Mouse (Mus musculus) embryonic facial prominence, embryonic 13.5 days (tissue): ENCODE data around the gene Tnfaip2. TPM values are rescaled to one million over a fixed set of nuclear protein-coding genes. Genes with fewer than 3 reads are reported as not detected.
A peak's percentile ranks its signal among the peaks of the same experiment; 100 is the strongest.

Experiments used
- ATAC-seq: fragments of 200-750 bp; cut with Nextera tagmentation; 2 replicates; pipeline ENCODE4 v1.8.0; 2017; ENCODE audit warnings: low read depth; ENCODE audit not compliant: insufficient number of reproducible peaks, insufficient read depth, low FRiP score, low TSS enrichment
- H3K27ac ChIP-seq: fragments of 300-500 bp; sonication (generic); 2 replicates; pipeline ENCODE4 v1.5.1; 2015; ENCODE audit warnings: moderate library complexity, mild to moderate bottlenecking, inconsistent platforms
- H3K27me3 ChIP-seq: fragments of 300-500 bp; sonication (generic); 2 replicates; pipeline ENCODE4 v1.6.1; 2015; ENCODE audit warnings: mild to moderate bottlenecking, inconsistent platforms
- H3K36me3 ChIP-seq: fragments of 300-500 bp; sonication (generic); 2 replicates; pipeline ENCODE4 v1.6.1; 2015; ENCODE audit warnings: mild to moderate bottlenecking, inconsistent platforms
- H3K4me1 ChIP-seq: fragments of 300-500 bp; sonication (generic); 2 replicates; pipeline ENCODE4 v1.6.1; 2015; ENCODE audit warnings: inconsistent platforms
- H3K4me2 ChIP-seq: fragments of 300-500 bp; sonication (generic); 2 replicates; pipeline ENCODE4 v1.6.1; 2015; ENCODE audit warnings: moderate library complexity, mild to moderate bottlenecking, inconsistent platforms
- H3K4me3 ChIP-seq: fragments of 300-500 bp; sonication (generic); 2 replicates; pipeline ENCODE4 v1.5.1; 2015; ENCODE audit warnings: mild to moderate bottlenecking, inconsistent platforms
- H3K9ac ChIP-seq: fragments of 300-500 bp; sonication (generic); 2 replicates; pipeline ENCODE4 v1.6.1; 2015; ENCODE audit warnings: mild to moderate bottlenecking, inconsistent platforms
- H3K9me3 ChIP-seq: fragments of 300-500 bp; sonication (generic); 2 replicates; pipeline ENCODE4 v1.6.1; 2016; ENCODE audit warnings: inconsistent platforms
- WGBS: fragments of 180-500 bp; shearing (Covaris S2); methylation state at CpG from one replicate; pipeline ENCODE4 v1.1.7; 2015; ENCODE audit warnings: mixed read lengths; 5-methylcytosine and 5-hydroxymethylcytosine counted together
- polyA plus RNA-seq: library from polyadenylated mRNA; unstranded; fragments of >200 nt; fragmentation: Nextera tagmentation; extraction: Ambion mirVana; gene quantifications from 2 replicates; pipeline ENCODE4 v1.2.1, GENCODE M21; 2015

Gene Tnfaip2
- polyA plus RNA-seq, 1 experiment from 2014 or later = 10.6 TPM

DNA sequence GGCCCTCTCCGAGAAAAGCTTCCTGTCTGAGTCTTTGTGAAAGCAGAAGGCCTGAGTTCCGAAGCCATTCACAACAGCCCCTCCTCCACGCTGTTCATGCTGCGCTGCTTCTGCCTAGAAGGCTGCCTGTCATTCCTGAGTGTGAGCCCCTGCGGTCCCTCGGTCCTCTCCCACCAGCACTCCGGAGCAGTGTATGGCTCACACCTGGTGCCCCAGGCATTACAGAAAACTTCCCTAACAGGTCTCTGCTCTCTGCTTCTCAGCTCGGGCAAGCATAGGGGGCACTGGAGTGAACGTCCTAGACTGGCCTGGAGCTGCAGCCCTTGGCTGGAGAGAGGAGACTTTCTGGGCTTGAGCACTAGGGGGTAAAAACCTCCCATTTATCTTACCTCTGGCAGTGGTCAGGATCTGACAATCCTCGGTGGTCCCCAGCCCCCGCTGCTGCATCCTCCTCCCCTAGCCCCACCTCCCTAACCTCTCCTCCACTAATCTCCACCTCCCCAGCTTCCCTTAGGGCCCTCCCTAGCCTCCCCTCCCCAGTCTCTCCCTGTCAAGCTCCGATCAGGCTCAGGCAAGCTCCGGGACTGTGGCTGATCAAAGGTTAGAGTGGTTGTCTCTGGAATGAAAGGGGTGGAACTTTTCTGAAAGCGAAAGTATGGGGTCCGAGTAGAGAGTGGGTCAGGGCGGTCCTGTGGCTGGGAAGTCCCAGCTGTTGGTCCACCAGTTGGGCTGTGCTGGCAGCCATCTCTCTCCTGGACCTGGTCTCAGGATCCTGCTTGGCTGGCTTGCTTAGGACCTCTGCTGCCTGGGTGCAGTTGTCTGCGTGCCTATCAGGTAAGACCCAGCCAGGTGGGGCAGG lies 25.1 kb upstream of the Tnfaip2 start, which contains the start of gene Exoc3l4:
Exoc3l4 (plus strand) TSS at position 97 of the 859 bp plus-strand sequence.
- Histone ChIP-seq H3K4me3 (peak within 1 kb of the TSS; percentile 33), H3K36me3 (no peaks in the 10 kb centered on the region), H3K9ac (peak within 1 kb of the TSS; percentile 61), H3K27me3 (peaks cover 28% of the 10 kb centered on the region), H3K4me2 (peak within 1 kb of the TSS; percentile 63), H3K4me1 (peaks cover 74% of the 10 kb centered on the region), H3K27ac (peak within 1 kb of the TSS; percentile 68), H3K9me3 (no peaks in the 10 kb centered on the region)
- no peak for ATAC-seq
- 3% methylated on average over 17 of the region's 17 CpGs for WGBS

DNA sequence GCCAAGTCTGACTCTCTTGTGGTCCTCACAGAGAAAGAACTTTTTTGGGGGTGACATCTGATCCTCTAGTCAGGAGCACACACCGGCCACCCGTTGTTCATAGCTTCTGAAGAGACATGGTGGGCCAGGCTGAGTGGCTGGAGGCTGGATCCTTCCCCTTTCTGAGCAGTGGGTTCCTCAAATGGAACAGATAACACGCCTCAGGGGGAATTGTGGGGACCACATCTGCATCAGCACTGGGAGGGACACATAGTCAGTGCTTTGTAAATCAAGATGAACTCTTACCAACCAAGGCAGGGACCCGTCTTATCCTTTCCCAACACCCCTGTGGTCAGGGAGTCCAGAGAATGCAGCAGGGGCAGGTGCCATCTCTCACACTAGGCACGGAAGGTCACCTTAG lies 22.4 kb upstream of the Tnfaip2 start:
- H3K36me3 ChIP-seq = no peaks in the 10 kb centered on the region
- no peak for ATAC-seq
- H3K9ac ChIP-seq = no peak overlapping the region
- WGBS = 77% methylated on average over 5 of the region's 5 CpGs
- no peak overlapping the region for H3K4me3 ChIP-seq
- H3K27me3 ChIP-seq = peaks cover 56% of the 10 kb centered on the region
- no peak overlapping the region for H3K4me2 ChIP-seq
- H3K9me3 ChIP-seq = no peaks in the 10 kb centered on the region
- H3K27ac ChIP-seq = no peak overlapping the region
- H3K4me1 ChIP-seq = peaks cover 70% of the 10 kb centered on the region

DNA sequence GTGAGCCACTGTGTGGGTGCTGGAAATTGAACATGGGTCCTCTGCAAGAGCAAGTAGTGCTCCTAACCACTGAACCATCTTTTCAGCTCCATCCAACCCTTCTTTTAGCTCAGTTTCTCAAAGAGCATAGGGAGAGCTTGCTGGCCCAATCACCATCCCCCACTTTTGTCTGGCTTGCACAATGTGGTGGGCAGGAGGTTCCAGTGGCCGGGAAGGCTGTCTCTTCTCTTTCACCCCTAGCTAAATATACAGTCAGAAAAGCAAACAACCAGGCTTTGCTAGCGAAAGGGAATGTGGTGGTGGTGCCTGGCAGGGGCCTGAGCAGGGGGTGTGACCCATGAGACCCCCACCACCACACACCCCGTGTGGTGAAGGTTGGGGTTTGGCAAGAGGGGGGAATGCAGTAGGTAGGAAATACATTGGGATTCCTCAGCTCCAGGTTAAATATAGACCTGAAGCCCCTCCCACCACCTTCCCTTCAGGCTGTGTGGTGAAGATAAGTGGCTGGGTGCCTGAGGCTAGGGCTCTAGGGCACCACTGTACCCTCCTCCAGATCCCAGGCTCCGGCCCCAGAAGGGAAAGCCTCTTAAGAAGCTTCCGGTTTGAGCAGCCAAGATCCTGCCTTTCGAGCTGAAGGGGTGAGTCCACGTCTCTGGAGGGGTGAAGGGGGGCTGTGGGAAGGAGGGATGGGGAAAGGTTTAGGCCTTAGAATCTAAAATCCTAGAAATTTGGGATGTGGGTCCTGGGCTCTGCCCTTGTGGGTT lies 21.1 kb upstream of the Tnfaip2 start:
- ATAC-seq = no peak
- Histone ChIP-seq H3K4me1 (peaks cover 81% of the 10 kb centered on the region), H3K9ac (no peak overlapping the region), H3K9me3 (no peaks in the 10 kb centered on the region), H3K4me2 (no peak overlapping the region; the same call in 1 of the 2 replicates), H3K27ac (peak overlapping the region; percentile 7; the same call in 1 of the 2 replicates), H3K36me3 (no peaks in the 10 kb centered on the region), H3K4me3 (no peak overlapping the region), H3K27me3 (peaks cover 66% of the 10 kb centered on the region)
- WGBS = 43% methylated on average over 7 of the region's 7 CpGs

DNA sequence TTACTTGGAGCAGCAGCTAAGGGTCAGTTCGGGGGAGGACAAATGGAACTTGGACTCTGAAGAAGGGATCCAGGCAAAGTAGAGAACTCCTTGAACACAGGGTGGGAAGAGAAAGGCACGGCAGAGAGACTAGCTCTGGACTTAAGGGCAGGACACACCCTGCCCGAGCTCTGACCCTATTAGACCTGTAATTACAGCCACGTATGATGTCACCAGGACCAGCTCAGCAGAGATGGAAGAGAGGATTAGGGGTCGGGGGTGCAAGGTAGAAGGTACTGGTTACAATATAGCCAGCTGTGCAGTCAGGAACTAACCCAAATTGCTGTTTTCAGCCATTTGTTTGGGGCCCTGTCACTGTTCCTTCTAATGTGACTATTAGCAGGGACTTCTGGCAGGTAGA lies 19.4 kb upstream of the Tnfaip2 start:
- Histone ChIP-seq H3K4me3 (no peak overlapping the region), H3K27me3 (peaks cover 80% of the 10 kb centered on the region), H3K27ac (no peak overlapping the region), H3K9me3 (no peaks in the 10 kb centered on the region), H3K9ac (peak overlapping the region; percentile 61; the same call in 1 of the 2 replicates), H3K4me1 (peaks cover 76% of the 10 kb centered on the region), H3K4me2 (peak overlapping the region; percentile 64; the same call in 1 of the 2 replicates), H3K36me3 (no peaks in the 10 kb centered on the region)
- WGBS = 39% methylated on average over 5 of the region's 5 CpGs
- ATAC-seq = no peak

DNA sequence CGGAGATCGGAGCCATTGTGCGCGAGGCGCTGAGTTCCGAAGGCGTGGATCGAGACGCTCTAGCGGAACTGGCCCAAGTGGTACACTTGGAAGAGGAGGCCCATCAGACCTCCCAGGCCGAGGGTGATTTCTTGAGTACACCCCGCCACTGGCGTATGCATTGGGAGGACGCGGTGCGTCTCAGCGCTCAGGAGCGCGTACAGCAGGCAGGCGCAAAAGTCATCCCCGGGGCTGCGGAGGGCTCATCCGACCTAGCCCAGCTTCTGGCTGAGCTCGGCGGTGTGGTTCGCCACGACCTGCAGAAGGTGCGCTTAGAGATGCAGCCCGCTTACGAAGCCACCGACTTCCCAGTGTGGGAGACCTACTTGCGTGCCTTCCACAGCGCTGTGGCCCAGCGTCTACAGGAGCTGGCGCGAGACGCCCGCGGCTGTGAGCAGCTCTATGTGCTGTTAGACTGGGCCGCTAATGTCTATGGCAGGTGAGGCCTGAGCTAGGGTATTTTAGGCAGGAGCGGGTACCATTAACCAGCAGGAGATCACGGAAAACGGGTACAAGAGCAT lies 18.6 kb upstream of the Tnfaip2 start:
- Histone ChIP-seq H3K36me3 (no peaks in the 10 kb centered on the region), H3K4me2 (peak overlapping the region; percentile 64), H3K4me3 (peak overlapping the region; percentile 38), H3K27me3 (peaks cover 88% of the 10 kb centered on the region), H3K4me1 (peaks cover 76% of the 10 kb centered on the region), H3K27ac (no peak overlapping the region), H3K9ac (peak overlapping the region; percentile 61), H3K9me3 (no peaks in the 10 kb centered on the region)
- WGBS = 4% methylated on average over 43 of the region's 43 CpGs
- ATAC-seq = no peak

DNA sequence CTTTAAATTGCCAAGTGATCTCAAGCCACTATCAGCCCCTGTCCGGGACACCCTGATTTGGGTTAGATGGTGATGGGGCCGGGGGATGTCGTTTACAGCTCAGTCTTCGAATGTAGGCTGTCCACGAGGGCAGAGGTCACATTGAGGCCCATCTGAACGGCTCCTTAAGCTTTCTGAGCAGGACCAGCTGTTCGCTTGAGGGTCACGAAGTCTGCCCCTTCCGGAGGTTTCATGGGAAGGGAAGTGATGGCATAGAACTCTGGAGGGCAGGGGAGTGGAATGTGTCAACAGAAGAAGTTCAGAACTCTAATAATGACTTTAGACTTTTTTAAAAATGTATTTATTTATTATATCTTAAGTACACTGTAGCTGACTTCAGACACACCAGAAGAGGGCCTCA lies 17.7 kb upstream of the Tnfaip2 start:
- H3K4me1 ChIP-seq = peaks cover 76% of the 10 kb centered on the region
- 20% methylated on average over 9 of the region's 9 CpGs for WGBS
- H3K36me3 ChIP-seq = no peaks in the 10 kb centered on the region

DNA sequence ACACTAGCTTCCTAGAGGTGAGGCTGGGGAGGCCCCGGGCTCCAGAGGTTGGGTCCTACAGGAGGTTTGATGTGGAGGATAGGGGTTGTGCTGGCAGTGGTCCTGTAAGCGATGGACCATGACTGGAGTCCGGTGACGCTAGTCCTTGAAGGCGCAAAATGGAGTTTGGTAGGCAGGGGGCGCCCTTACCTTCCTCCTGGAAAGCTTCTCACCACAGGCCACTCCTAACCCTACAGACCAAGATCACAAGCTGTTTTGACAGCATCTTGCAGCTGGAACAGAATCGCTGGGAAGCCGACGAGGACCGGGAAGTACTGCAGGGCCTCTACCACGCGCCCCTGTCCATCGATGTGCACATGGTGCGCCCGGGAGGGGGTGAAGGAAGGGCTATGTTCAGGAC lies 17.0 kb upstream of the Tnfaip2 start:
- peaks cover 92% of the 10 kb centered on the region for H3K27me3 ChIP-seq
- H3K4me2 ChIP-seq = peak overlapping the region; percentile 16; the same call in 1 of the 2 replicates
- no peak for ATAC-seq
- no peak overlapping the region for H3K27ac ChIP-seq
- H3K4me3 ChIP-seq = no peak overlapping the region
- no peaks in the 10 kb centered on the region for H3K9me3 ChIP-seq
- H3K9ac ChIP-seq = no peak overlapping the region
- peaks cover 78% of the 10 kb centered on the region for H3K4me1 ChIP-seq
- no peaks in the 10 kb centered on the region for H3K36me3 ChIP-seq
- 4% methylated on average over 15 of the region's 15 CpGs for WGBS

More for the DNA sequence above, 17.7 kb upstream of the Tnfaip2 start:
- Histone ChIP-seq H3K4me3 (no peak overlapping the region), H3K9me3 (no peaks in the 10 kb centered on the region), H3K27me3 (peaks cover 89% of the 10 kb centered on the region), H3K9ac (no peak overlapping the region), H3K27ac (no peak overlapping the region), H3K4me2 (no peak overlapping the region)
- ATAC-seq = no peak

DNA sequence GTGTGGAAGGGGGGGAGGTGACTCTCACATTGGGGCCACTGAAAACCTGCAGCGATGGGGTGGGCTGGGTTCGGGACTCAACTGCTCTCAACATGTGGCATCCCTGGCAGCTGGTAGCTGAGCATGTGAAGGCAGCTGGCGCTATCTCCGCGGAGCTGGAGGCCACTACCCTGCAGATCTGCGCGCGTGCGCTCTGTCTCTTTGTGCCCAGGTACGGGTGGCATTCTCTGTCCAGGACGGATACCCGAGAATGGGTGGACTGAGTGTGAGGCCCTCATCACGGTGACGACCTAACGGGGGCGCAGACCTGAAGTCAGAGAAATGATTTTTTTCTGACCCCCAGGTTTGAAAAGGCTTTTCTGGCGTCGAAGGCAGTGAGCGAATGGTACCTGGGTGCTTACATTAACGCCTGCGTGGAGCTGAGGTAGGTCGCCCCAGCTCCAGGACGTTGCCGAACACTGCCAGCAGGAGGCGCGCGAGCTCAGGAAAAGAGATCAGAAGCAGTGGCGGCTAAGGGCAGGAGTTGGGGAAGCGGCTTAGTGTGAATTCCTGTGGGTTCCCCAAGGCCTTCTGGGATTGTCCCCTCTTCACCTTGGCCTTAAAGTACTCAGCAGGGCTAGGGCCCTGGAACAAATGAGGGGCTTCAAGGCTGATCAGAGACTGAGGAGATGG lies 16.3 kb upstream of the Tnfaip2 start:
- Histone ChIP-seq H3K4me3 (no peak overlapping the region), H3K4me2 (peak overlapping the region; percentile 16), H3K27me3 (peaks cover 94% of the 10 kb centered on the region), H3K9me3 (no peaks in the 10 kb centered on the region), H3K9ac (no peak overlapping the region), H3K27ac (no peak overlapping the region), H3K36me3 (no peaks in the 10 kb centered on the region), H3K4me1 (peaks cover 78% of the 10 kb centered on the region)
- WGBS = 16% methylated on average over 29 of the region's 29 CpGs
- no peak; the same call in 1 of the 2 replicates for ATAC-seq

DNA sequence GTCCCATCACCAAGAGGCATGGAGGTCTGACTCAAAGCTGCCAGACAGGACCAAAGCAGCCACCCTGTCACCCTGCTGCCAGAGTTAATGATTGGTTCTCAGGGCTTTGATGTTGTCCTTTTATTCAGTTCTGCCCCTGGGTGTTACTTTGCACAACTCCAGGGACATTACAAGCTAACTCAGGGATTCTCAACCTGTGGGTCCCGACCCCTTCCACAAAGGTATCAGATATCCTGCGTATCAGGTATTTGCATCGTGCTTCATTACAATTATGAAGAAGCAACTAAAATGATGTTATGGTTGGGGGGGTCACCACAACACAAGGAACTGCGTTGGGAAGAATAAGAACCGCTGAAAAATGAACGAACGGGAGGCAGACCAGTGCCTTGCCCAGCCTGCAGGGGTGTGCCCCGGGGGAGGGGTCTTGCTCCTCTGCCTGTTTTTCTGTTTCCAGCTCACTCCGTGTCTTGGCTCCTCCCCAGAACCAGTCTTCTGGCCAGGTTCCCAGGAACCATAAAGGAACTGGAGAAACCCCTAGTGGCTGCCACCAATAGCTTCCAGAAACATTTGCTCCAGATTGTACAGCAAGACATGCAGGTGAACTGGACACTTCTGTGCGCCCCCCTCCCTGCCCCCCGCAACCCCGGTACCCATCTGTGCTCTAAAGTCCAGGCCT lies 14.7 kb upstream of the Tnfaip2 start:
- Histone ChIP-seq H3K4me3 (no peak overlapping the region), H3K4me1 (peaks cover 73% of the 10 kb centered on the region), H3K4me2 (no peak overlapping the region), H3K9ac (no peak overlapping the region), H3K27ac (no peak overlapping the region), H3K9me3 (no peaks in the 10 kb centered on the region), H3K36me3 (no peaks in the 10 kb centered on the region), H3K27me3 (peaks cover 94% of the 10 kb centered on the region)
- WGBS = 41% methylated on average over 12 of the region's 12 CpGs
- no peak for ATAC-seq

DNA sequence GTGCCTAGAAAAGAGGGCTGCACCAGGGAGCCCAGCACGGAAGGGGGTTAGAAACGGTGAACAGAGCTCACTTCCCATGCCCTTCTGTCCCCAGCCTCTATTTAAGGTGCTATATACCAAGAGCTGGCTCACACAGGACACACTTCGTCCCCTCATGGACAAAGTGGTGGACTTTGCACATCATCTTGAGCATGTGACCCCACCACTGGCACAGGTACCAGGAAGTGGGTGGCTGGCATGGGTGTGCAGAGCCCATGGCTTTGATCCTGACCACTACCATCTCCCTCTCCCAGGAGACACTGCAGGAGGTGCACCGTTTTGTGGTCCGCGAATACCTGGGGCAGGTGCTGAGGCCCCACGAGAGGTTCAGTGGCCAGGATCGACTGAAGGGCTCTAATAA lies 13.9 kb upstream of the Tnfaip2 start:
- H3K36me3 ChIP-seq = no peaks in the 10 kb centered on the region
- H3K9ac ChIP-seq = peak overlapping the region; percentile 64
- H3K27ac ChIP-seq = 0 out of 2 replicates have a peak overlapping the region, but pooled peaks have one; percentile 16
- H3K4me1 ChIP-seq = peaks cover 72% of the 10 kb centered on the region
- H3K27me3 ChIP-seq = peaks cover 86% of the 10 kb centered on the region
- H3K9me3 ChIP-seq = no peaks in the 10 kb centered on the region
- peak overlapping the region; percentile 43; the same call in 1 of the 2 replicates for H3K4me3 ChIP-seq
- WGBS = 11% methylated on average over 8 of the region's 8 CpGs
- H3K4me2 ChIP-seq = peak overlapping the region; percentile 70
- ATAC-seq = no peak
